Mouse (Mus musculus) liver, embryonic 11.5 days (tissue): ENCODE measurements around the gene Sec13. TPM values are rescaled to one million over a fixed set of nuclear protein-coding genes. Genes with fewer than 3 reads are reported as not detected.
A peak's percentile ranks its signal among the peaks of the same experiment; 100 is the strongest.
"Not testable (repeated sequence)": the region's sequence is repeated elsewhere in the genome, so short reads cannot be mapped to it uniquely, and the experiment has no call there.

Experiments used
- ATAC-seq: fragments of 200-750 bp; cut with Nextera tagmentation; replicated peaks from 2 replicates; pipeline ENCODE4 v1.8.0; 2017; ENCODE audit warnings: moderate number of reproducible peaks, mild to moderate bottlenecking, moderate TSS enrichment, moderate library complexity; ENCODE audit not compliant: low FRiP score
- DNase-seq: peaks from one replicate; pipeline ENCODE4 v3.0.0-alpha.2; 2017; ENCODE audit warnings: low spot score
- H3K27ac ChIP-seq: fragments of 300-500 bp; sonication (generic); 2 replicates; pipeline ENCODE4 v1.5.1; 2014; ENCODE audit warnings: mild to moderate bottlenecking, low read depth, low read length, control low read depth
- H3K27me3 ChIP-seq: fragments of 300-500 bp; sonication (generic); replicated peaks from 2 replicates; pipeline ENCODE4 v1.6.1; 2014; ENCODE audit warnings: low read length, mixed read lengths; ENCODE audit not compliant: control insufficient read depth, insufficient read depth
- H3K36me3 ChIP-seq: fragments of 300-500 bp; sonication (generic); 2 replicates; pipeline ENCODE4 v1.6.1; 2014; ENCODE audit warnings: mild to moderate bottlenecking, low read length, moderate library complexity, mixed read lengths; ENCODE audit not compliant: control insufficient read depth, insufficient read depth
- H3K4me1 ChIP-seq: fragments of 300-500 bp; sonication (generic); replicated peaks from 2 replicates; pipeline ENCODE4 v1.6.1; 2014; ENCODE audit warnings: low read length, mixed read lengths; ENCODE audit not compliant: control insufficient read depth, insufficient read depth
- H3K4me2 ChIP-seq: fragments of 300-500 bp; sonication (generic); 2 replicates; pipeline ENCODE4 v1.6.1; 2014; ENCODE audit warnings: mild to moderate bottlenecking, control low read depth, moderate library complexity
- H3K4me3 ChIP-seq: fragments of 300-500 bp; sonication (generic); 2 replicates; pipeline ENCODE4 v1.5.1; 2014; ENCODE audit warnings: low read depth, low read length, control low read depth
- H3K9ac ChIP-seq: fragments of 300-500 bp; sonication (generic); 2 replicates; pipeline ENCODE4 v1.6.1; 2014; ENCODE audit warnings: low read depth, low read length, control low read depth
- H3K9me3 ChIP-seq: fragments of 300-500 bp; sonication (generic); 2 replicates; pipeline ENCODE4 v1.6.1; 2016; ENCODE audit warnings: low read length, inconsistent platforms, mixed read lengths; ENCODE audit not compliant: control insufficient read depth
- WGBS: fragments of 180-500 bp; shearing (Covaris S2); extraction: QIAGEN DNeasy Blood & Tissue Kit; methylation state at CpG from one replicate; pipeline ENCODE4 v1.1.7; 2014; 5-methylcytosine and 5-hydroxymethylcytosine counted together
- polyA plus RNA-seq: library from polyadenylated mRNA; unstranded; fragments of >200 nt; fragmentation: Nextera tagmentation; extraction: Ambion mirVana; gene quantifications from 2 replicates; pipeline ENCODE4 v1.2.1, GENCODE M21; 2014

Sec13 gene
- polyA plus RNA-seq, 1 experiment from 2014 or later = 236 TPM

DNA sequence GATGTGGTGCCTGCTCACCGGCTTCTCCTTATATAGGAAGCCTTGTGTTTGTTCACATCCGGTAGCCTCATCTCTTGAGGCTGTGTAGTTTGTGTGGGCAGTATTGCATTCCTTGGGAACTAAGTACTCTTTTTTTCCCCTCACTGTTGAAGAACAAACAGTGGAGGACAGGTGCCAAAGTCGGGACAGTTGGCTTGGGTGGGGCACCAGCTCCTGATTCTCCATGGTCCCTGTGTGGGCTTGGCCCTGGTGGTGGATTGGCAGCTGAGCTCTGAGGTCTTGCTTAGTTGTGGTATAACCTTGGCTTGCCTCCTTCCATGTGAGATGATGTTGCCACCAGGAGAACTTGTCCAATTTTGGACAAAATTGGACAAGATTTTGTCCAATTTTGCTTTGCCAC is 20.7 kb downstream of the Sec13 start, which contains the start of gene Ghrl:
Gene Ghrl, minus strand, starts transcription at position 3 of the 400 bp plus-strand sequence.
- ATAC-seq = no peak
- 82% methylated on average over 3 of the region's 3 CpGs for WGBS
- no peak within 1 kb of the TSS for H3K4me3 ChIP-seq
- no peak within 1 kb of the TSS for H3K9ac ChIP-seq
- no peak for DNase-seq
- H3K9me3 ChIP-seq = no peaks in the 10 kb centered on the region
- no peaks in the 10 kb centered on the region for H3K27me3 ChIP-seq
- peaks cover 5% of the 10 kb centered on the region for H3K4me1 ChIP-seq
- H3K36me3 ChIP-seq = peaks cover 32% of the 10 kb centered on the region
- H3K27ac ChIP-seq = peak within 1 kb of the TSS; percentile 50; the same call in 1 of the 2 replicates
- H3K4me2 ChIP-seq = no peak within 1 kb of the TSS

DNA sequence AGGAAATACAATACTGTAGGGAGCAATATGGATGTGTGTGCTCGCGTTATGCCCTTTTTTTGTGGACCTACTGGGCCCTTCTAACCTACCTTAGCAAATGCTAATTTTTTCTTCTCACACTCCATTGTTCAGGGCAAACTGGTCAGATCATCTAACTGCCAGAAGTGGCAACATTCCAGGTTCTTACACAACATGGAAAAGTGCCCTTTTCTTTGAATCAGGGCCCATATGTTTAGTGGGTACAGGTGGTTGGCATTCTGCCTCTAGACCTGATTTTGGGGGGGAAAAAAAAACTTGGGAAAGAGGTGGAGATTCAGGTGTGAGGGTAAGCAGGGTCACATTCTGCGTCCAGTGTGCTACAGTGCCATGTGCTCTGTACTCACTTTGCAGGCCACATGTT is 23.0 kb downstream of the Sec13 start:
- H3K9ac ChIP-seq = no peak overlapping the region
- H3K27ac ChIP-seq = no peak overlapping the region
- H3K4me3 ChIP-seq = no peak overlapping the region
- no peaks in the 10 kb centered on the region for H3K9me3 ChIP-seq
- no peak overlapping the region for H3K4me2 ChIP-seq
- H3K4me1 ChIP-seq = peaks cover 7% of the 10 kb centered on the region
- H3K36me3 ChIP-seq = peaks cover 42% of the 10 kb centered on the region
- no peak for ATAC-seq
- 86% methylated on average over 3 of the region's 3 CpGs for WGBS
- no peak for DNase-seq
- no peaks in the 10 kb centered on the region for H3K27me3 ChIP-seq

DNA sequence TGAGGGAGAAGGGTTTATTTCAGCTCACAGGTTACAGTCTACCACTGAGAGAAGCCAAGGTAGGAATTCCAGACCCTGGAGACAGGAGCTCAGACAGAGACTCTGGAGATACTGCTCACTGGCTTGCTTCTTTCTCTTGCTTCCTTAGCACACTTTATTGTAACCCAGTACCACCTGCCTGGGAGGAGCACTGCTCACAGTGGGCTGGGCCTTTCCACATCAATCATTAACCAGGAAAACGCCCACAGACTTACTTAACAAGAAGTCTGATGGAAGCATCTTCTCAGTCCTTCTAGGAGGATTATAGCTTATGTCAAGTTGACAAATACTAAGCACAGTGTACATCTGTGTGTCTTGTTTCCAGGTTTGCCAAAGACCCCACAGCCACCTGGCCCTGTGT is 25.7 kb downstream of the Sec13 start:
- H3K27ac ChIP-seq = no peak overlapping the region
- no peak for DNase-seq
- H3K27me3 ChIP-seq = no peaks in the 10 kb centered on the region
- 59% methylated on average over 1 of the region's 1 CpGs for WGBS
- H3K9me3 ChIP-seq = no peaks in the 10 kb centered on the region
- ATAC-seq = no peak
- peaks cover 62% of the 10 kb centered on the region for H3K36me3 ChIP-seq
- H3K4me1 ChIP-seq = peaks cover 2% of the 10 kb centered on the region; the same call in 1 of the 2 replicates
- no peak overlapping the region for H3K4me2 ChIP-seq
- H3K4me3 ChIP-seq = no peak overlapping the region
- H3K9ac ChIP-seq = no peak overlapping the region

DNA sequence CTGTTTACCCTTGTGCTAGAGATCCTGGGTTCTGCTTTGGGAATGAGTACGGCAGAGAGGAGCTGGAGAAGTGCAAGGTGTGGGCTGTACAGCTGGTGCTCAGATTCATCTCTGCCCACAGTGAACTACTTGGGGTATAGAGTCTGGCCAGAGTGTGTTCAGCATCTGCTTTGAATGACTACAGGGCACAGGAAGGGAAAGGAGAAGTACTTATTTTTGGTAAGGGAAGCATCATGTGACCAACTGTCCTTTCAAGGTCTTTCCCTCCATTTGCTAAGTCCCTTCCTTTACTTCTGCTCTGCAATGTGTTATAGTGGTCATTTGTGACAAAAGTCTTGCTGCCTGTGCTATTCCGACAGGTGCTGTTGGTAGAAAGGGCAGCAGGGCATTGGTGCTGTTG is 26.3 kb downstream of the Sec13 start:
- Histone ChIP-seq H3K4me2 (no peak overlapping the region), H3K9ac (no peak overlapping the region), H3K4me1 (peaks cover 2% of the 10 kb centered on the region; the same call in 1 of the 2 replicates), H3K27me3 (no peaks in the 10 kb centered on the region), H3K4me3 (no peak overlapping the region), H3K36me3 (peaks cover 68% of the 10 kb centered on the region), H3K9me3 (no peaks in the 10 kb centered on the region), H3K27ac (no peak overlapping the region)
- 74% methylated on average over 2 of the region's 2 CpGs for WGBS
- DNase-seq (no peak), ATAC-seq (no peak)

DNA sequence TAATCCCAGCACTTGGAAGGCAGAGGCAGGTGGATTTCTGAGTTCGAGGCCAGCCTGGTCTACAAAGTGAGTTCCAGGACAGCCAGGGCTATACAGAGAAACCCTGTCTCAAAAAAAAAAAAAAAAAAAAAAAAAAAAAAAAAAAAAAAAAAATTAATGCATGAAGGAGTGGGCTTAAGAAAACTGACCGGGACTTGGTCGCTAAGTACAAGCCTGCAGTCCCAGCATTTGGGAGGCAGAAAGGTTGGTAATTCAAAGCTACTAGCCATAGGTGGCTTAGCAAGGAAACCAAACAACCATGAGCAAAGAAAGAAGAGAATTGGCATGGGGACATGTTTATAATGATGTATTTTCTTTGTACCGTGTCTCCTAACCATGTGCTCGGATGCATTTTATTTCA is 27.2 kb downstream of the Sec13 start:
- H3K9me3 ChIP-seq, ATAC-seq, DNase-seq, H3K4me2 ChIP-seq, H3K27ac ChIP-seq, H3K4me1 ChIP-seq, H3K4me3 ChIP-seq, H3K27me3 ChIP-seq, H3K9ac ChIP-seq: not testable (repeated sequence)
- WGBS = 91% methylated on average over 5 of the region's 5 CpGs
- H3K36me3 ChIP-seq = peaks cover 71% of the 10 kb centered on the region

DNA sequence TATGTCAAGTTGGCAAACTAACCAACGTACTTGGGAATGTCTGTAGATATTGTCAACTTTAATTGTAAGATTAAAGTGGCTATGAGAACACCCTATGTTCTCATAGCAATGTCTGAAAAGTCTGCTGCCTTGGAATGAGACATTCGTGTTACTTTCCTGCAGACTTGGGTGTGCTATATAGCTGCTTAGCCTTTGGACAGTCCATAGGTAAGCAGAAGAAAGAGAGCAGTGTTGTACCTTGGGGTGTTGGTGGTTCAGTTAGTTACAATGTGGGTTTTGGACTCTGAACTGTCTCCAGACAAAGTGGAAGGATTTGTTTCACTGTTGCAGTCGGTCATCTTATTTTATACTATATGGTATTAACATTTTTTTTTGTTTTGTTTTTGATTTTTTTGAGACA is 27.8 kb downstream of the Sec13 start:
- H3K4me2 ChIP-seq = no peak overlapping the region
- H3K9ac ChIP-seq = no peak overlapping the region
- ATAC-seq (no peak), DNase-seq (no peak)
- peaks cover 72% of the 10 kb centered on the region for H3K36me3 ChIP-seq
- H3K4me3 ChIP-seq = no peak overlapping the region
- 90% methylated on average over 3 of the region's 3 CpGs for WGBS
- no peaks in the 10 kb centered on the region for H3K27me3 ChIP-seq
- no peaks in the 10 kb centered on the region for H3K9me3 ChIP-seq
- H3K27ac ChIP-seq = no peak overlapping the region
- H3K4me1 ChIP-seq = peaks cover 2% of the 10 kb centered on the region; the same call in 1 of the 2 replicates

DNA sequence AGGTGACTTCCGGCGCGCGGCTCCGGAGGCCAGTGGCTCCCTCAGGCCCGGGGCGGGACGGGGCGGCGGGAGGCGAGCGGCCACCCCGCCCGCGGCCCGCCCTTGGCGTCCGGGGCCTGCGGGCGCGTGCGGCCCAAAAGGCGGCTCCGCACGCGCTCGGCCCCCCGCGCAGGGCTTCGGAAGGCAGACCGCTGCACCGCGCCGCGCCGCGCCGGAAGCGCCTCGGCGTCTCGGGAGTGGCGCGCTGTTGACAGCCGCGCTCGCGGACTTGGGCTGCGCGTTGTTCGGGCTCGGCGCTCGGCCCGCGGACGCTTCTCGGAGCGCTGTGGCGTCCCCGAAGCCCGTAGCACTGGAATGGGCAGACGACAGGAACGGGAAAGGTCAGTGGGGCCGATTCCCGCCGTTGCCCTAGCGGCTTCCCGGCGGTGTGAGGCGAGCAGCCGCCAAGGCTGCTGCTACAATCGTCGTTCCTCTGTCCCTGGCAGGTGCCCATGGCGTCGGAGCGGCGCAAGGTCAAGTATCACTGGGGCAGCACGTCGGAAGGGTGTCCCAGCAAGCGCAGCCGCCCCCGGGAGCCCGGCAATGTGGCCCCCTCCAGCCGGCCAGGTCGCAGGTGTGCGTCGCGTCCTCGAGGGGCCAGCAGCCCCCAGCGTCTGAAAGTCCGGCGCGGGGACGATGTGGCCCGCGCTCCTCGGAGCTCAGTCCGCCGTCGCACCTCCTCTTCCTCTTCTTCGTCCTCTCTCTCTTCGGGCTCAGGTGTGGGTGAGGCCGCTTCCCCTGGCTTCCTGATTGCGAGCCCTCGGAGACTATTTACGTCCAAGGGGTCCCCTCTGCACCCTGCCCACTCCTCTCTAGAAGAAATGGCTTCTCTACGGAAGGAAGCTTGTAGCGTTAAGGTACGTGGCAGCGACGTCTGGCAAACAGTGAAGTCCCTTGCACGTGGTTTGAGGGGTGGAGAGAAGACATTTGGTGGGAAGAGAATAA is 43.0 kb downstream of the Sec13 start:
- peak overlapping the region; percentile 90 for H3K9ac ChIP-seq
- H3K27ac ChIP-seq = peak overlapping the region; percentile 97
- ATAC-seq (no peak; the same call in 1 of the 2 replicates), DNase-seq (peak; percentile 59)
- peak overlapping the region; percentile 93 for H3K4me3 ChIP-seq
- under 1% methylated on average over 107 of the region's 113 CpGs for WGBS
- peaks cover 19% of the 10 kb centered on the region for H3K36me3 ChIP-seq
- H3K27me3 ChIP-seq = no peaks in the 10 kb centered on the region
- peaks cover 45% of the 10 kb centered on the region for H3K4me1 ChIP-seq
- H3K4me2 ChIP-seq = peak overlapping the region; percentile 98
- no peaks in the 10 kb centered on the region for H3K9me3 ChIP-seq

DNA sequence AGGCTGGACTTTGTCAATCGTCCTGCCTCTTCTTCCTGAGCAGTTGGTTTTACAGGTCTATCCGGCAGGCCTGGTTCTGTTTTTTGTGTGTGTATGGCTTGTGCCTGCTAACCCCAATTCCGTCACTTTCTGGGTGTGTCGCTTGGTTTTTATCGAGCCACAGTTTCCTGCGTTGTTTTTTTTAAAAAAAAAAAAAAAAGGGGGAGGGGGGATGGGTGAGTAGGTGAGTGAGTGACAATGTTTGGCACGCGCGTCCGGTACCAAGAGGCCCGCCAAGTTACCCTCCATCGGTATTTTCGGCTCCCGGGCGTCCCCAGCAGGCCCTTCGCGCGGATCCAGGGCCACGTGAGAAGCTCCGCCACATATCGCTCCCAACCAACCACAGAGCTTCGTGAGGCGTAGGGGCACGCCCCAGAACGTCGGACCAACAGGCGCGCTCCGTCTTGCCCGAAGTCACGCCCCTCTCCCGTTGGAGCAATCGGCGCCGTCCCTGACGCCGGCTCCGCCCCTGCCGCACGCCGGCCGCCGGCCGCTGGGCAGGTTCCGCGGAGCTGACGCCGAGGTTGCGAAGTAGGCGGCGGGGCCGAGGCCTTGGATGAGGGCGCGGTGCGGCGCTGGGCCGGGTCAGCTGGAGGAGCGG is 43.8 kb downstream of the Sec13 start, which contains the start of gene Tatdn2:
Gene Tatdn2, plus strand, starts transcription at position 469 of the 640 bp plus-strand sequence.
- Histone ChIP-seq H3K27ac (peak within 1 kb of the TSS; percentile 97), H3K36me3 (peaks cover 13% of the 10 kb centered on the region), H3K4me1 (peaks cover 52% of the 10 kb centered on the region), H3K9me3 (no peaks in the 10 kb centered on the region), H3K27me3 (no peaks in the 10 kb centered on the region), H3K9ac (peak within 1 kb of the TSS; percentile 90), H3K4me2 (peak within 1 kb of the TSS; percentile 98), H3K4me3 (peak within 1 kb of the TSS; percentile 93)
- under 1% methylated on average over 58 of the region's 58 CpGs for WGBS
- ATAC-seq (peak; percentile 97), DNase-seq (peak; percentile 94)
